Mouse (Mus musculus) left cerebral cortex, postnatal 14 days (tissue): Measurements from ENCODE around the gene Apoa5. TPM values are rescaled to one million over a fixed set of nuclear protein-coding genes. Genes with fewer than 3 reads are reported as not detected.
"Not testable (repeated sequence)": the region's sequence is repeated elsewhere in the genome, so short reads cannot be mapped to it uniquely, and the experiment has no call there.

Experiments used
- DNase-seq, 2 experiments: peaks; one replicate each; pipeline ENCODE4 v3.0.0; 2021 to 2022; ENCODE audit warnings: low spot score in 2 of 2, mixed read lengths in 1 of 2
- intact Hi-C: fragments of 180-260 bp; cut with DNase I; formaldehyde crosslinking; loops from one replicate; pipeline ENCODE4 v1.15.1; 2025
- total RNA-seq, 2 experiments: library from RNA; stranded (reverse); gene quantifications; 2 replicates each; pipeline ENCODE4 v1.2.3; 2021

Gene Apoa5
- total RNA-seq, 2 experiments from 2014 or later = not detected

DNA sequence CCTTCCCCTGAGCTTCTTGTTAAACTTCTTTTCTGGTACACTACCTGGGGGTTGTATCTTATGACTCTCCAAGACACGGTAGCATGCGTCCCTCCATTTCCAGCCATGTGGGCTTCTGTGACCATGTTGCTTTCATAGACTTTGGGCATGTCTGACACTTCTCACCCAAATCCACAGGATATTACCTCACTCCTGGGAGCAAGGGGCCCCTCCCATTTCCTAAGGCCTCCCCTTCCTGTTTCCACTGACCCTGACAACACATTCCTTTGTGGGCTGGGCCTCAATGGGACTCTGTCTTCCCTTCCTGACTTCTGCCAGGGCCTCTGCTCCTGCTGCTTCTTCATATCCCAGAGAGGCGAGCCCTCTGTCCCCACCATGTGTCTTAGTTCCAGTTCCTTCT, 10.9 kb upstream of the Apoa5 start:
- DNase-seq = no peak
- intact Hi-C loops = no loop called here

DNA sequence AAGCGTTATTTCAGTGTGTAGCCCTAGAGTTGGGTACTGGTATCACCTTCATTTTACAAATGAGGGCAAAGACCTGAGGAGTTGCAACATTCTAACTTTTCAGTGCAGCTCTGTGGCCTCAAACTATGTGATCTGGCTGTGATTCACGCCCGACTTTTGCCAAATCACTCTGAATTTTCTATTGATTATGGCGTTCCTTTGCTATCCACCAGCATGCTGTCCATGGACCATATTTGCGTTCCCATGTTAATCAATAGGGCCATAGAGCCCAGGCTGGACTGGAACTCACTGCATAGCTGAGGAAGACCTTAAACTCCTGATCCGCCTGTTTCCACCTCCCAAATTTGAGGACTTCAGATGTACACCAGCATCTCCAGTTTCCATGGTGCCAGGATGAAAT, 9.3 kb upstream of the Apoa5 start:
- intact Hi-C loops = no loop called here
- DNase-seq = no peak

DNA sequence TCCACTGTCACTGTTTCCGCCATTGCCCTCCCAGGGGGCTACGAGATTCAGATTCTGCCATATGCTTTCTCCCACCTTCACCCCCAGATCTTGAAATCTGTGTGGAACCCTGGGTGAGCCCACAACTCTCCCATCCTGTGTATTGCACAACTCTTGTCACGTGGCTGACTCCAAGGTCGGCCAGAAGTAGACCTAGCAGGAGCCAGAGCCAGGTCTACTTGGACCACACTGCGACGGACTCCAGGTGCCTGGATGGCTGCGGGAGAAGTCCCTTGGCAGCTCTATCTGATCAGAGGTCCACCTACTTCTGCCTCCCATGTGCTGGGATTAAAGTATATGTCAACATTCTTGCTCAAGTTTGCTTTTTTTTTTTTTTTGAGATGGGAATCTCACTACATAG, 7.3 kb upstream of the Apoa5 start:
- no peak for DNase-seq
- intact Hi-C loops = no loop called here

DNA sequence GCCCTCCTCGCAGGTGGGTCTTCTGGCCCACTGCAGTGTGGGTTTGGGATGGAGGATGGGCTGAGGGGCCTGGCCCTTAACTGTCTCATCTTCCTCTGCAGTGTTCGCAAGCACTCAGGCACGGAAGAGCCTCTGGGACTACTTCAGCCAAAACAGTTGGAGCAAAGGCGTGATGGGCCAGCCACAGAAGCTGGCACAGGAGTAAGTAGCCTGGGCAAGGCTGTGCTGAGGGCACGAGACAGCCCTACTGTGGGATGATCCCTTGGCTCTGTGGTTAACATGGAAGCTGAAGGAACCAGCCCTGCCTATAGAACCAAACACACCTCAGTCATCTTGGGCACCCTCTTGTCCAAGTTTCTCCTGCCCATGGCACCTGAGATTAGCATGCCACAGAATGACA, 692 bp downstream of the Apoa5 start:
- intact Hi-C loops = no loop called here

DNA sequence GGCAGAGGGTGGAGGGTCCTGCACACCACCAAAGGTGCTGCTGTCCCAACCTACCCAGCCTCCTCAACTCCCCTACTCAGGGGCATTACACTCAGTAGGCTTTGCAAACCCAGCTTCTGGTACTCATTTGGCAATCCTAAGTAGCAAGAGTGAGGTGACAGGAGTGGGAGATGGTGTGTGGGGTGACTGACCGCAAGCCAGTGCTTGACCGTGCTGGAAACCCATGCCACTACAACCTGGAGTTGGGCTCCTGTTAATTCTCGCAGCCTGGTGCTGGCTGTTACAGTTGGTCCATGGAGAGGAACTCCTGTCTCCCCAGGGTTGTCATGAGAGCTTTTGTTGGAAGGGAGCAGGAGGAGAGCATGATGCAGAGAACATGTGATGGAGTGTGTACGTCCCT, 2.3 kb downstream of the Apoa5 start:
- intact Hi-C loops = no loop called here
- no peak for DNase-seq

More for the DNA sequence above, 692 bp downstream of the Apoa5 start:
- no peak for DNase-seq

DNA sequence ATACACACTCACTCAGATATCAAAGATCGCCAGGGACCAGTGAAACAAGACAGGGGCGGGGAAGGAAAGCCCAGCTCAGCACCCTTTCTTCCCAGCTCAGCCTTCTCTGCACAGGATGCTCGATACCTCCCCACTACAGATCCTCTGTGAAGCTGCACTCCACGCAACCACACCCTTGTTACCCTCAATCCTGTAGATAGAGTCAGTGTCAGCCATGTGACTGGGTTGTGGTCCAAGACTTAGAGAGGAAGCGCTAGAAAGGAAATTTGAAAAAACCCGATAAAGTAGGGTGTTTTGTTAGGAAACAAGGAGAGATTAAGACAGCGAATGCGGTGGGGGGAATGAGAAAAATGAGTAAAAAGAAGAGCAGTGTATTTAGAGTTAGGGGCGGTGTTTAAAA, 3.6 kb downstream of the Apoa5 start:
- no peak for DNase-seq
- intact Hi-C loops = no loop called here

DNA sequence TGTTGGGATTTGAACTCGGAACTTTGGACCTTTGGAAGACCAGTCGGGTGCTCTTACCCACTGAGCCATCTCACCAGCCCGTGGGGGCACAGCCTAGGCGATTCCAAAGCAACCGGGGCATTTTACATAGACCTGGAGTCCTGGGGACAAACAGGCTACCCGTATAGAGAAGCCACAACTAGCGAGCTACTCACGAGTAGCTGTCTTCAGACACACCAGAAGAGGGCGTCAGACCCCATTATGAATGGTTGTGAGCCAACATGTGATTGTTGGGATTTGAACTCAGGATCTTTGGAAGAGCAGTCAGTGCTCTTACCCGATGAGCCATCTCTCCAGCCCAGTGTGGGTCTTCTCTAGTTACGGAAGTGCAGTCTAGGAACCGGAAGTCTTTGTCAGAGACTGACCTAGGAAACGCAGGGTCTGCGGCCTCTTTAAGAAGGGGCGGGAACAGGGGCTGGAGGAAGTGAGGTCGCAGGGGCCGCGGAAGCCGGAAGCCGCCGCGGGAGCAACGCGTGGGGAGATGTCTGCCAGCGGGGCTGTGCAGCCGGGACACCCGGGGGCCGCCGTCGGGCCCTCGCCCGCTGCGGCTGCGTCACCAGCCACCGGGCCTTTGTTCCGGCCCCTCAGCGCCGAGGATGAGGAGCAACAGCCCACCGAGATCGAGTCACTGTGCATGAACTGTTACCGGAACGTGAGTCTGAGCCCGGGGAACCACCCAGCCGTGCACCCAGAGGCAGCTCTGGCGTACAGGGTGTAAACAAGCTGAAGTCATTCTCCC, 4.4 kb downstream of the Apoa5 start, which contains the start of gene Zpr1:
Gene Zpr1, plus strand, starts transcription at position 388 of the 778 bp plus-strand sequence.
- peak; percentile 88 to 89 for DNase-seq
- intact Hi-C loops = no loop called here

DNA sequence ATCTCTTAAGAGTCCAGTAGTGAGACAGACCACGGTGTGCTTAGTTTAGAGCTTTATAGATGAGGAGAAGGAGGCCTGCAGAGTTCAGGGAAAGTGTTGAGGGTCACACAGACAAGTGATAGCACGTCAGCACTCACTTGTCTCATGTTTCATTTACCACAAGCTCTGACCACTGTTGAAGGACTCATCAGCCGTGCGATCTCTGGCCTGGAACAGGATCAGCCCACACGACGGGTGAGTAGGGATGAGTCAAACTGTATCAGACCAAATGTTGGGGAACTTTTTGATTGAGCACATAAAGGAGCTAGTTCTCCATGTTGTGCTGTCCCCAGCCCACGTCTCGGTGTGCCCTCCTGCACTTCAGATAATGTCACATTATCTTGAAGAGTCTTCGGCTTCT, 6.1 kb downstream of the Apoa5 start:
- no peak for DNase-seq
- intact Hi-C loops = no loop called here

DNA sequence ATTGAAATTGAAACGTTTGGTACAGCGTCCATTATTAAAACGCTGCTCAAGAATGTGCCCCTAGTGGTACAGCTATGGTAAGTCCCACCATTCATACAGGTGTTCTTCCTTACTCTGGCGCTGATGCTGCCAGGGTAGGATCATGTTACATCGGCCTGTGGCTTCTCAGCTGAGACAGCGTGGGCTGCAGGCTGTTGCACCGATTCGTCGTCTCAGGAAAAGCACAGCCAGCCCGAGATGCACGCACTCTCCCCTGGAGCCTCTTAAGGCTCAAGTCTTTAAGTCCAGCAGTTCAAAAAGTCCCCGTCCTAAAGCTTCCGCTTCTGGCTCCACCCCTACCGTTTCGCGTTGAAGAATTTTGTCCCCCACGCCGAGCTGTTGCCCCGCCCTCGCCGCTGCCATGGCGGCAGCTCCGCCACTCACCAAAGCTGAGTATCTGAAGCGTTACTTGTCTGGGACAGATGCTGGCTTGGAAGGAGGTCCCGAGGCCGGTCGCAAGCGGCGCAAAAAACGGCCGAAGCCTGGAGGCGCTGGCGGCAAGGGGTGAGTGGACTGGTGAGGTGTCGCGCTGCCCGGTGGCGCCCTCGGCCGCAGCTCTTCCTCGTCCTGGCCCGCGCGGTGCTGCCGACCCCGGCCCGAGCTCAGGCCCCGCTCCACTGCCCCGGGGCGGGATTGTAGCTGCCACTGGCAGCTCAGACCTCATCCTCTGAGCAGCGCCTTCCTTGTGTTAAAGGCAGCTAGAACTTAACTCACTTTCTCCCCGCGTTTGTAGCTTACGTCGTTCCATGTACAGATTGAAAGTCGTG, 14.4 kb downstream of the Apoa5 start, which contains the start of gene Bud13:
Gene Bud13, plus strand, starts transcription at position 378 of the 806 bp plus-strand sequence.
- peak; percentile 91 to 94 for DNase-seq
- intact Hi-C loops = no loop called here

DNA sequence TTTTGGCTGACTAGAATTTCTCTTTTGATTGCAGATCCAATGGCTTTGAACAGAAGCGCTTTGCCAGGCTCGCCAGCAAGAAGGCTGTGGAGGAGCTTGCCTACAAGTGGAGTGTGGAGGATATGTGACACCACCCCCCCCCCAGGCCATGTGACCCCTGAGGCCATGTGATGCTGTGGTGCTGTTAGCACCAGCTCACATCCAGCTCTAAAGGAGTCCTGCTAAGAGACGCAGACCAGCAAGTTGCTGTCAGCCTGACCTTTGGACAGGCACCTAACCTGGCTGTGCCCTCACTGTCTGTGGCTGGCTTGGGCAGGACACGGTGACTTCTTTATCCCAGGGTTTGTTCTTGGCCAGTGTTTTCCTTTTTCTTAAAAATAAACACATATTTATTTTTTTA, 29.9 kb downstream of the Apoa5 start:
- intact Hi-C loops = no loop called here
- DNase-seq = no peak

DNA sequence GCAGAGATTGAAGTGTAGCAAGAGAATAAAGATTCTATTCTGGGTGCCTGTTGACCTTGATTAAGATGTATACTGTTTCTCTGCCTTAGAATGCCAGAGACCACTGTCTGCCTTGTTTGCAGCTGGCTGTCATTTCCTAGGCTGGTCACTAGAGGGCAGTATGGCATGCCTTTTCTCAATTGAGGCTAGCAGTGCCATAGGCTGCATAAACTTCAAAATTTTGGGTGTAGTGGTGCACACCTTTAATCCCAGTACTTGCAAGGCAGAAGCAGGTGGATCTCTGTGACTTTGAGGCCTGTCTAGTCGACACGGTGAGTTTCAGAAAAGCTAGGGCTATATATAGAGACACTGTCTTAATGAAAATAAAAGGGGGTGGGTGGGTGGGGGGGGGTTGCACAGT, 33.7 kb downstream of the Apoa5 start:
- DNase-seq = peak; percentile 74 to 78
- intact Hi-C loops = no loop called here

DNA sequence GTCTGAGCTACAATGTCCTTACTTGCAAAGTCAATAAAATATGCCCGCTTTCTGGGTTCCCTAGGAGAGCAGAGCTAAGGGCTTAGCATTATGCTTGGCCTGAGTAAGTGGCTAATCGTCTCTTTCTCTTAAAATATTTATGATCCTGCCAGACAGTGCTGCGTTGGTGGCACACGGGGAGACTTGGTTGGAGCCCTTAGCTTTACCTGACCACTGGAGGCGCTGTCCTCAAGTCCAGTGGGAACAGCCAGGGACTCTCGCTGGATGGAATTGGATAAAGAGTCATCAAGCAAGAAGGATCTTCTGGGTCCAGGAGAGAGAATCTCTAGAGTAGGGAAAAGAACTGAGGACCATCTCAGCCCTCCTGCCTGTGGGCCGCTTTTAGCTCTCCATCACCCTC, 40.7 kb downstream of the Apoa5 start:
- no peak for DNase-seq
- intact Hi-C loops = no loop called here

DNA sequence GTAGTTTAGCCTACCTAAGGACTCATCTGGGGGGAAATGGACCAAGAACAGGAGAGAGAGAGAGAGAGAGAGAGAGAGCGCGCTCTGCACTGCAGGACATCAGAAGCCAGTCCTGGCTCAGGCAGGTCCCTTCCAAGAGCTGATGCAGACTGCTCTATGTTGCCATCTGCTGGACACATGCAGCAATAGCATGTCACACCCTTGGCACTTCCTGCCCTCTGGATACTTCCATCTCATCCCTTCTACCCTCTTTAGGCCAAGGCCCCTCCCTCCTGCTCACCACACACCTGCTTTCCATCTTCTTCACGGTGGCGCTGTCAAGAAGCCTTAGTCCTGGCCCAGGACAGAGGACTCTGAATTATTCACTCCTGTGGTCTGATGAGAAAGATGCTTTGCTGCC, 46.1 kb downstream of the Apoa5 start:
- intact Hi-C loops = no loop called here

DNA sequence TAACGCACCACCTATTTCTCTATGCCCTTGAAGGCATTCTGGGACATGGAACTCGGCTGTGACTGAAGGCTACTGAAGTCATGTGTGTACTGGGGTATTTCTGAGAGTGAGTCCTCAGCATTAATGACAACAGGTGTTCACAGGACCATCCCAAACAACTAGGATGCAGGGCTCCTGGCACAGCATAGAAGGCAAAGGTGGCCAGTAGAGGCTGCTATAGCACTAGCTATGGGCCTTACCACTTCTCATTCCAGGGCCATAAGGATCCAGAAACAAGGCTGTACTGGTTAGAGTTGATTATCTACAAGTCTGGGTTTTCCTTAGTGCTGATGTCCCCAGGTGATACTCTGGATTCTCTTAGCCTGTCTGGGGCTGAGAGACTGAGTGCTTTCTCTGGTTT, 46.5 kb downstream of the Apoa5 start:
- DNase-seq = no peak
- intact Hi-C loops = no loop called here

More for the DNA sequence above, 46.1 kb downstream of the Apoa5 start:
- peak; percentile 63 to 71 for DNase-seq

DNA sequence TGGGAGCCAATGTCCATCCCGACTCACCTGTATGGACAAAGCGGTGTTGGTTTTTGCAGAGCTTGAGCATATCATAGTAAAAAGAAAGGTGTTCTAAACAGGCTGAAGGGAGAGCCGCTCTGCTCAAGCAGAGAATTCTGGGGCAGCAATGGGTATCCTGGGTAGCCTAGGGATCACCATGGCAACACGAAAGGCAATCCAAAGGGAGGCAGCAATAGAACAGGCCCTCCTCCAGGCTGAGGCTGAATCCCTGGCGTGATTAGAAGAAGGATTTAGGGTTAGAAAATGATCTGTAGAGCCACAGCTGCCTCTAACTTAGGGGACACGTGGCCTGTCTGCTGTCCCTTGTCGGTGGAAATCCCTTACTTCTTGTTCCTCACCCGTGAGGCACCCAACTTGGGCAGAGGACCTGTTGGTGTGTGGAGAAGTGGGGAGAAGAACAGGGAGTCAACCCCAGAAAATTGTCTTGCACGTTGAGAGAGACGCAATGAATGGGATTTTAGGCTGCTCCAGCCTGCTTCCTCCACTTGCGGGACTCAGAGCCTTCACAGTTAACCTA, 47.5 kb downstream of the Apoa5 start:
- intact Hi-C loops = no loop called here
- peak; percentile 52 to 56 for DNase-seq

DNA sequence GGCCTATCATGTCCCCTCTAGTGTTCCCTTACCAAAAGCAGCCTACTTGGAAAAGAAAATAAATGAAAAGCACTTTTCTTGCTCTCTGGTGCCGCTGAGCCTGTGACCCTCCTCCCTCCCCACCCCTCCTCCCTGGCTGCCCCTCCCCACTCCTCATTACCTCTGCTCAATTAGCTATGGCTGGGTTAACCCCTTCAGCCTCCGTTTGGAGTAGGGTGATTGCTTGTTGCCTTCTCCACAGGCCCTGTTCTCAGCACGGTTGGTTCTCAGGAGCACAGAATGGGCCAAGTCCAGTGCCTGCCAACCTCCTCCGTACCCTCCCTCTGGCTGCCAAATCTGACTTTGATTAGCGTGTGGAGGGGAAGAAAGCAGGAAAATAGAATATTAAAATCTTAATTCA, 48.0 kb downstream of the Apoa5 start:
- DNase-seq = no peak
- intact Hi-C loops = no loop called here

DNA sequence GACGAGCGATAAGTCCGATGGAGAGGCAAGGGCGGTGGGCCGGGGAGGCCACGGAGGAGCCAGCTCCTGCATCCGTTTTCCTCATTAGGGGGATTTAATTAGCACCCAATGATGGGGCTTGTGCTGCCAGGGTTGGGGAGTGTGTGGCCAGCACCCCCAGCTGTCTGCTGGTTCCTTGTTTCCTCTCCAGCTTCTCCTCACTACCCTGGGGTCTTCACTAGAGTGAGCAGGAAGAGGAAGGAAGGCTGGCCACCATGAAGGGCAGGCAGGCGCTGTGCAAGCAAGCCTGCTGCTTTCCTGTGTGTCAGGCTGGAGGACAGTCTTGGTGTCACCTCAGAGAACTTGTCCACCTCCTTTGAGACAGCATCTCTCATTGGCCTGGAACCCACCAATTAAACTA, 48.5 kb downstream of the Apoa5 start:
- intact Hi-C loops = no loop called here
- DNase-seq = no peak

DNA sequence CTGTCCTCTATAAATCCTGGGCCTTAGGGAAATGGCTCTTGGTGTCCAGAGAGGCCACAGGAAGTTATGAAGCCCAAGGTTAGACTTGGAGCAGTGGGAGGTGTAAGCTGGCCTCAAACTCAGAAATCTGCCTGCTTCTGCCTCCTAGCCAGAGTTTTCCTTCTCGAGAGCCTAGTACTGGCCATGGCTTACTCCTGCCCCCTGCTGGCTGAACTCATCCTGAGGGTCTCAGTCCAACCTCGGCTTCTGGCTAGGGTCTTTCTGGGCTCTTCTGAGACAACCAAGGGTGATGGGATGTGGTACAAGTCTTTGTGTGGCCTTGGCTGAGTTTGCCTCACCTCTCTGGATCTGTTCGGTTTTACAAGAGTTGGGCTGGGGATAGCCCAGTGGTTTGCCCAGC, 49.5 kb downstream of the Apoa5 start:
- intact Hi-C loops = no loop called here
- DNase-seq = no peak

DNA sequence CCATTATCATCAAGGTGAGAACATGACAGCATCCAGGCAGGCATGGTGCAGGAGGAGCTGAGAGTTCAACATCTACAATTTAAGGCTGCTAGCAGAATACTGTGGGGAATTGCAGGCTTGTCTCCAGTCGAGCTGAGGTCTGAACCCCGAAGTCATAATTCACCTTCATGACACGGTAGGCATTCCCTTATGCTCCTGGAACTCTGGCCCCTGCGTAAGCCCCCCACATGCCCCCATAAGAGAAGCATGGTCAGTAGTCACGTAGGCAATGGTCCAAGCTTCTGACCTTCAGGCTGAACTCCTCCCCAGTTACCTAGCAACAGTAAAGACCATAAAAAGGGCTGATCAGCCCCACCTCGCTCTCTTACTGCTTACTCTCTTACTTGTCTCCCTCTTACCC, 51.5 kb downstream of the Apoa5 start, which contains the start of gene 4931429L15Rik:
Gene 4931429L15Rik, minus strand, starts transcription at position 101 of the 400 bp plus-strand sequence.
- intact Hi-C loops, DNase-seq: not testable (repeated sequence)

DNA sequence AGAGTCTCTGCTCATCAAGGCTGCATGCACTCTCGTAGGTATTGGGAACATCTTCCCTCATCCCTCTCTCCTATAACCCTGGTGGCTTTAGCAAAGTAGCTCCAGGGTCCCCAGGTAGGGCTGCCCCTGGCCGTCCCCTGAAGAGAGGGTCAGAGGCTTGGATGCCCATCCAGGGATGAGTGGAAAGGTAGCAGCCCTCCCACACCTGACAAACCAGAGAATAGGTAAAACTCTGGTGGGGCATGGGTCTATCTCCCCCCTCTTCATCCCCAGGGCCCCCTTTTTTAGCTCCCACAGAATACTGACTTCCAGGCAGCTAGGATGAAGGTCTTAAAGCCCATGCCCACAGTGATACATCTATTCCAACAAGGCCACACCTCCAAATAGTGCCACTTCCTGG, 52.0 kb downstream of the Apoa5 start:
- no peak for DNase-seq
- intact Hi-C loops = no loop called here
